In the genomic region with DNA sequence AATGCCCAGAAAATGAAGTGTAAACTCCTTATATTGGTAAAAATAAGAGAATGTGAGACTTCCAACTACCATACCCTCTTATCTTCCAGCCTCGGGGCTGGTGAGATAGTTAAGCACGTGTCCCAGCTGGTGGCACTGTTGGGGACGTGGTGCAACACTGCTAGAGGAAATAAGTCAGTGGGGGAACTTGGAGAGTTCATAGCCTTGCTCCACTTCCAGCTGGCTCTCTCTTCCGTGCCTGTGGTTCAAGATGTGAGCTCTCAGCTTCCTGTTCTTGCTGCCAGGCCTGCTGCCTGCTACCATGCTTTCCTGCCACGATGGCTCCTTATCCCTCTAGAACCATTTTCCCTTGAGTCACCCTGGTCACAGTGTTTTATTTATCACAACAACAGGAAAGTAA, we compare ENCODE assay signal across 7 mouse cellular contexts. TPM values are rescaled to one million over a fixed set of nuclear protein-coding genes. Genes with fewer than 3 reads are reported as not detected.
A peak's percentile ranks its signal among the peaks of the same experiment; 100 is the strongest.
DNase-seq lines count a peak whose midpoint lies in the region; ATAC-seq lines count a peak whose summit lies in the region.

No protein-coding gene starts in this region.

- ATAC-seq in hindbrain, embryonic 16.5 days = no peak

- H3K79me2 ChIP-seq in macrophage (ENCODE audit: inconsistent target) = peaks cover 99% of the 10 kb centered on the region

- H3K36me3 ChIP-seq in macrophage (ENCODE audit: inconsistent target) = no peaks in the 10 kb centered on the region
- no peaks in the 10 kb centered on the region for H3K36me3 ChIP-seq in hindbrain, embryonic 16.5 days (ENCODE audit: control insufficient read depth, insufficient read depth, low read length)

- no peaks in the 10 kb centered on the region for H3K9me3 ChIP-seq in hindbrain, embryonic 16.5 days (ENCODE audit: control insufficient read depth, low read length)

- WGBS in macrophage (ENCODE audit: missing documents) = 0% methylated on average over 5 of the region's 5 CpGs
- 46% methylated on average over 5 of the region's 5 CpGs for WGBS in hindbrain, embryonic 16.5 days

- peak overlapping the region; percentile 89 for H3K27ac ChIP-seq in macrophage
- no peak overlapping the region for H3K27ac ChIP-seq in hindbrain, embryonic 16.5 days (ENCODE audit: low read depth, low read length)

- 0 out of 2 replicates have a peak, but pooled peaks cover 8% of the 10 kb centered on the region for H3K4me1 ChIP-seq in hindbrain, embryonic 16.5 days (ENCODE audit: control insufficient read depth, insufficient read depth, low read depth, low read length)

- no peaks in the 10 kb centered on the region for H3K27me3 ChIP-seq in hindbrain, embryonic 16.5 days (replicated peaks; ENCODE audit: control insufficient read depth, insufficient read depth, low read length)

- no peak overlapping the region for H3K9ac ChIP-seq in hindbrain, embryonic 16.5 days (ENCODE audit: low read depth, low read length)

- no peak overlapping the region for H3K4me2 ChIP-seq in hindbrain, embryonic 16.5 days (ENCODE audit: low read length)

- H3K4me3 ChIP-seq in macrophage (ENCODE audit: inconsistent target) = no peak overlapping the region
- no peak overlapping the region for H3K4me3 ChIP-seq in hindbrain, embryonic 16.5 days (ENCODE audit: low read length)

- DNase-seq in spleen, postnatal 14 days (ENCODE audit: low spot score in 2 of 2) = peak; percentile 14 to 22
- DNase-seq in spleen, adult 18-20 months = no peak
- peak; percentile 43 to 73 for DNase-seq in cerebellum, postnatal 14 days
- DNase-seq in heart, postnatal 4 days = peak; percentile 27
- DNase-seq in testis, postnatal 14 days (ENCODE audit: low spot score) = no peak

RNA-seq across cellular contexts. Expression of a gene that starts 15.0 kb away (rescaled TPM):
- 10 to 100 TPM; 21.0 to 21.1 TPM for total RNA-seq in heart, postnatal 4 days (2021)
- 100 to 1,000 TPM in 12 of 26 experiments, 10 to 100 TPM in 14; 33.2 to 182 (median 92.9) TPM for total RNA-seq in macrophage (2018; cell fraction: chromatin; rRNA removed)
- total RNA-seq in macrophage (2018; cell fraction: cytosol; rRNA removed) = 10 to 100 TPM; 18.9 to 34.4 (median 28.6) TPM
- total RNA-seq in macrophage (2018; cell fraction: nucleus; rRNA removed) = 100 to 1,000 TPM in 6 of 26 experiments, 10 to 100 TPM in 20; 37.4 to 175 (median 76.9) TPM
- polyA plus RNA-seq in macrophage (2018) = 20.9 to 24.6 TPM (median 22.9 TPM) in 3 replicates
- polyA plus RNA-seq in hindbrain, embryonic 16.5 days (2015; fragmentation: Nextera tagmentation; extraction: Ambion mirVana) = 3.0 and 3.5 TPM in 2 replicates

RNA-seq across cellular contexts. Expression of a gene that starts 59.2 kb away (rescaled TPM):
- total RNA-seq in heart, postnatal 4 days (2021) = 10 to 100 TPM; 22.0 to 22.4 TPM
- total RNA-seq in macrophage (2018; cell fraction: chromatin; rRNA removed) = 10 to 100 TPM in 9 of 26 experiments, 1 to 10 TPM in 17; 2.9 to 19.7 (median 7.4) TPM
- total RNA-seq in macrophage (2018; cell fraction: cytosol; rRNA removed) = 10 to 100 TPM; 16.4 to 26.3 (median 21.3) TPM
- 10 to 100 TPM in 17 of 26 experiments, 1 to 10 TPM in 9; 2.1 to 33.3 (median 12.0) TPM for total RNA-seq in macrophage (2018; cell fraction: nucleus; rRNA removed)
- 11.2 to 27.0 TPM (median 24.9 TPM) in 3 replicates for polyA plus RNA-seq in macrophage (2018)
- polyA plus RNA-seq in hindbrain, embryonic 16.5 days (2015; fragmentation: Nextera tagmentation; extraction: Ambion mirVana) = 64.0 and 70.5 TPM in 2 replicates

RNA-seq across cellular contexts. Expression of a gene that starts 59.3 kb away (rescaled TPM):
- total RNA-seq in heart, postnatal 4 days (2021) = 10 to 100 TPM; 61.0 to 66.1 TPM
- 10 to 100 TPM; 15.2 to 92.3 (median 30.3) TPM for total RNA-seq in macrophage (2018; cell fraction: chromatin; rRNA removed)
- total RNA-seq in macrophage (2018; cell fraction: cytosol; rRNA removed) = 10 to 100 TPM; 13.3 to 21.9 (median 14.9) TPM
- total RNA-seq in macrophage (2018; cell fraction: nucleus; rRNA removed) = 10 to 100 TPM; 15.4 to 56.7 (median 31.2) TPM
- polyA plus RNA-seq in macrophage (2018) = 8.7 to 13.8 TPM (median 9.2 TPM) in 3 replicates
- 23.9 and 27.4 TPM in 2 replicates for polyA plus RNA-seq in hindbrain, embryonic 16.5 days (2015; fragmentation: Nextera tagmentation; extraction: Ambion mirVana)

Comparison
In these comparisons a context has a peak if more than half of its experiments do, and no peak if none do; other contexts are left out.
1. DNase-seq: peak in spleen, postnatal 14 days (2 of 2), cerebellum, postnatal 14 days (2 of 2) and heart, postnatal 4 days (single experiment); none in spleen, adult 18-20 months (0 of 2) and testis, postnatal 14 days (single experiment).